Mouse (Mus musculus): Measurements from ENCODE around the gene Slc5a8. TPM values are rescaled to one million over a fixed set of nuclear protein-coding genes. Genes with fewer than 3 reads are reported as not detected.

Gene Slc5a8
- polyA plus RNA-seq, 1 experiment from 2014 or later = 2.2 TPM

DNA sequence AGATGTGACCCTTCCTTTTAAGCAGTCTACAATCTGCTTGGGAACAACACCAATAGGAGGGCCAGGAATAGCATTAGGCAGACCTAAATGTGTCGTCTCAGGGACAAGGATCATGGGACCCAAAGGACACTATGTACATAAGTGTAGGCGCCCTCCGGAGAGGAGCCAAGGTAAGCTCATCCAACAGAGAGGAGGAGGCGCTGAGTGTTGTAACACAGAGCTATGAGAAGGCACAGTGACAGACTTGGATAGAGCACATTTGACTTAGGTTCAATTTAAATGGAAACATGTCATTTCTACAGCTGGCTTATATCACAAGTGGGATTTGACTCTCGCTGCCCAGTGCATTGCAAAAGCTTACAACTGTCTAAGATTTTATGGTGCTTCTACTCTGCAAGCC, 82.8 kb downstream of the Slc5a8 start:
- Histone ChIP-seq H3K4me1 (ENCODE audit: control insufficient read depth, insufficient read depth, low read length) (no peaks in the 10 kb centered on the region), H3K27ac (ENCODE audit: low read length) (no peak overlapping the region), H3K9ac (ENCODE audit: low read depth, low read length) (no peak overlapping the region), H3K36me3 (ENCODE audit: control insufficient read depth, insufficient read depth, low read length) (no peaks in the 10 kb centered on the region), H3K4me3 (ENCODE audit: low read length) (no peak overlapping the region), H3K9me3 (ENCODE audit: control insufficient read depth, low read length) (no peaks in the 10 kb centered on the region), H3K27me3 (replicated peaks; ENCODE audit: control insufficient read depth, insufficient read depth, low read length) (no peaks in the 10 kb centered on the region), H3K4me2 (ENCODE audit: low read depth, low read length) (no peak overlapping the region)
- no peak for ATAC-seq
- WGBS = 92% methylated on average over 5 of the region's 5 CpGs

DNA sequence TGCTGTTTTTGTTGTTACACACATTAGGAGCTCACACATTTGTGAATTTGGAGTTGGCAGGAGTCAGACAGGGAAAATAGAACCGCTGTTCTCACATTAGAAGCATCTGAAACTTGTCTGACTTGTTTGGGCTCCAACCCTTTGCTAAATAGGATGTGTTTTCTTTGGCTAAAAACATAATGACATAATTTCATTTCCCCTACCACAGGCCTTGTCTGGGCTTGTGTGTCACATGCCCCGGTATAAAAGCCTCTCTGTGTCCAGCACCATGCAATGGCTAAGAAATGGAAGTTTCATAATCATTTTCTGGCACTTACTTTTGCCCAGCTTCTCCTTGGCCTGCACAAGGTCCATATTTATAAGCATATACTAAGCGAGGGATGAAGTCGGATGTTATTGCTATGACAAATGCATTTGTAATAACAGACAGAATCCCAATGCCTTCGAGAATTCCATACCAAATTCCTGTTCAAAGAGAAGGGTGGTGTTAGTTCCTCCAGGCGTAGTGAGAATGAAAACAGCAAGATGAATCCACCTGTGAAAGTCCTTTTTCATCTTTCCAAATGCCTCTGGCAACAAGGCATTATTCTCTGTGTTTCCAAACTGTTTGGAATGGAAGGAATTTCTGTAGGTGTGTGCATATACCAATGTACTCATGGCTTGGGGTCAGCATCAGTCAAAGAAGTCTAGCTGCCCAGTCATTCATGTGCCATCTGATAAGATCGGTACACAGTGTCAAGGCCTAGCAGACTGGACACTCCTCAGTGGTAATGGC, 85.3 kb downstream of the Slc5a8 start:
- Histone ChIP-seq H3K27me3 (replicated peaks; ENCODE audit: control insufficient read depth, insufficient read depth, low read length) (no peaks in the 10 kb centered on the region), H3K36me3 (ENCODE audit: control insufficient read depth, insufficient read depth, low read length) (no peaks in the 10 kb centered on the region), H3K4me2 (ENCODE audit: low read depth, low read length) (no peak overlapping the region), H3K4me3 (ENCODE audit: low read length) (no peak overlapping the region), H3K9ac (ENCODE audit: low read depth, low read length) (no peak overlapping the region), H3K4me1 (ENCODE audit: control insufficient read depth, insufficient read depth, low read length) (no peaks in the 10 kb centered on the region), H3K27ac (ENCODE audit: low read length) (no peak overlapping the region), H3K9me3 (ENCODE audit: control insufficient read depth, low read length) (no peaks in the 10 kb centered on the region)
- 76% methylated on average over 7 of the region's 7 CpGs for WGBS
- no peak for ATAC-seq

GRCm38 (mm10) chr10:88978932-88979331, 93.1 kb downstream of the Slc5a8 start:
- H3K4me1 ChIP-seq (ENCODE audit: control insufficient read depth, insufficient read depth, low read length) = no peaks in the 10 kb centered on the region
- no peak overlapping the region for H3K4me2 ChIP-seq (ENCODE audit: low read depth, low read length)
- ATAC-seq = no peak
- 77% methylated on average over 6 of the region's 6 CpGs for WGBS
- no peak overlapping the region for H3K4me3 ChIP-seq (ENCODE audit: low read length)
- H3K27ac ChIP-seq (ENCODE audit: low read length) = no peak overlapping the region
- no peak overlapping the region for H3K9ac ChIP-seq (ENCODE audit: low read depth, low read length)
- no peaks in the 10 kb centered on the region for H3K9me3 ChIP-seq (ENCODE audit: control insufficient read depth, low read length)
- H3K27me3 ChIP-seq (replicated peaks; ENCODE audit: control insufficient read depth, insufficient read depth, low read length) = no peaks in the 10 kb centered on the region
- no peaks in the 10 kb centered on the region for H3K36me3 ChIP-seq (ENCODE audit: control insufficient read depth, insufficient read depth, low read length)

Other genes with a start within 250 kb of the Slc5a8 start
- 0.56 and 2.1 TPM in 2 replicates for gene Spic, start 201.0 kb upstream of the Slc5a8 start, polyA plus RNA-seq (2015; fragmentation: Nextera tagmentation; extraction: Ambion mirVana)
- gene Arl1, start 155.1 kb upstream of the Slc5a8 start, polyA plus RNA-seq (2015; fragmentation: Nextera tagmentation; extraction: Ambion mirVana) = 185 and 192 TPM in 2 replicates
- gene Utp20, start 59.2 kb upstream of the Slc5a8 start, polyA plus RNA-seq (2015; fragmentation: Nextera tagmentation; extraction: Ambion mirVana) = 10.5 and 11.5 TPM in 2 replicates

Measured in intestine, embryonic 16.5 days (tissue).